Mouse (Mus musculus) thymus, adult 18-20 months (tissue): ENCODE results near the gene Zmynd15.
A peak's percentile ranks its signal among the peaks of the same experiment; 100 is the strongest.

Experiments
- DNase-seq, 2 experiments: peaks; one replicate each; pipeline ENCODE4 v3.0.0; 2022; ENCODE audit warnings: mixed read lengths in 2 of 2

Gene Zmynd15

DNA sequence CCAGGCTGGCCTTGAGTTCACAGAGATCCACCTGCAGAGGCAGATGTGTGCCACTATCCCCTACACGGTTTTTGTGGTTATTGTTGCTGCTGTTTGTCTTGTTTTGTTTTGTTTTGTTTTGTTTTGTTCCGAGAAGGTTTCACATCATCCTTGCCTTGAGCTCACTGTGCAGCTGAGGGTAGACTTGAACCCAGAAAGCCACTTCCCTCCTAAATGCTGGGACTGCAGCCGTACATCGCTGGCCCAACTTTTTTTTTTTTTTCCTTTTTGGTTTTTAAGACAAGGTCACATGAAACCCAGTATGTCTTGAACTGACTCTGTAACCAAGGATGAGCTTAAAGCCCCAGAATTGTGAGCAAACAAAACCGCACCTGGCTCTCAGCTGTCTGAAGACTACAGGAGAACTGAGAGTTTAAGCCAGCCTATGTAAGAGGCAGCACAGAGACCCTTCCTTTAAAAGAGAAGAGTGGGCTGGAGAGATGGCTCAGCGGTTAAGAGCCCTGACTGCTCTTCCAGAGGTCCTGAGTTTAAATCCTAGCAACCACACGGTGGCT lies 47.8 kb downstream of the Zmynd15 start:
- DNase-seq, result peak in 1 of 2 experiments; percentile 60

DNA sequence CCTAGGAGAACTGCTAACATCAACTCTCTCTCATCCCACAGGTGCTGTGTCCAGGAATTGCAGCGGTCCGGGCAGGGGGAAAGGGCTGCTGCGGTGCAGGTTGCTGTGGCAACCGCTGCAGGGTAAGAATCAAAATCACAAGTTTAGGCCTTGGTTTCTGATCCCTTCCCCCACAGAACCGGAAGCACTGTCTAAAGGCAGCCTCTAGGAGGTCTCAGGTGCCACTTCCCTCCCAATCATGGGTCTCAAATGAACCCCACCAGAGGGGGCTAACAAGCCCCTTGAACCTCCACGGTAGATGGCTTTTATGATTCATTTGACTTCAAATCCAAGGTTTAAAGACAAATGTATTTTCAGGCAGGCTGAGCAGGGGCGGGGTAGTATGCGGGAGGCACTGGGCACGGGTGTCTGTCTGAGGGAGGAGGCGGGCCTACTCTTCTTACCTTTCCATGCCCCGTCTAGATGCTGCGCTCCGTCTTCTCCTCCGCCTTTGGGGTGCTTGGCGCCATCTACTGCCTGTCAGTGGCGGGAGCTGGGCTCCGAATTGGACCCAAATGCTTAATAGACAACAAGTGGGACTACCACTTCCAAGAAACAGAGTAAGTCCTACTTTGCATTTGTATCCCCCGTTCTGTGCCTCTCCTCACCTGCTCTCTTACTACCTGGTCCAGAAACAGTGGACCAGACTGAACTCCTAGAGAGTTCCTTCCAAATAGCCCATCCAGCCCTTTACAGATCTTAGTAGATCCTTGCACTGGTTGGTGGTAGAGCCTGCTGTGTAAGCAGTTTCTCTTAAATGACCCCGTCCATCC lies 50.7 kb downstream of the Zmynd15 start:
- DNase-seq, result peak in 1 of 2 experiments; percentile 39

DNA sequence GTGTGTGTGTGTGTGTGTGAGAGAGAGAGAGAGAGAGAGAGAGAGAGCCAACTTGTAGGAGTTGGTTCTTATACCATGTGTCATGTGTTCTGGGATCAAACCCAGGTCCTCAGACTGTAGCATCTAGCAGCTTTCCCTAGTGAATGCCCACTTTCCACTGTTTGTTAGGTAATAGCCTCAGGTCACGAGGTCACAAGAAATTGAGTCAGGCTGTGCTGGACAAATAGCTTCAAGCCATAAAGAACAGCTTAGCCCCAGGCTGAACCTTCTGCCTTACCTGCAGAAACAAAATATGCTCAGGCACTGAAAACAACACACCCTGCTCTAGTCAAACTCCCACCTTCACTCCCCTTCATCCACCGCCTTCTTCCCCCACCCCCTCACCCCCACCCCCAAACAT lies 52.0 kb downstream of the Zmynd15 start:
- DNase-seq, result no peak

DNA sequence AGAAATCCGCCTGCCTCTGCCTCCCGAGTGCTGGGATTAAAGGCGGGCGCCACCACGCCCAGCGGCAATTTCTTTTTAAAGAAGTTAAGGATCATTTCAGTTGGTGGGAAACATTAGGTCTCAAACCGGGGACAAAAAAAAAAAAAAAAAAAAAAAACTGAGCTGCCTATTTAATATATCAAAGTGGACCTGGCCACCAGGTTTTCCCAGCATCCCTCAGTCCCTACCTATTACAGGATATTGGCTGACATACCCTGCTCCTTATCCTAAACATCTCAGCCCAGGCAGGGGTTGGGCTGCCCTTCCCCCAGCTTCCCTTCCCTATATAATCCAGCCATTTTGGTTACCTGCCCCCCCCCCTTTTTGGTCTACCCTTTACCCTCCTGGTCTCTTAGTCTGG lies 52.6 kb downstream of the Zmynd15 start:
- no peak for DNase-seq

DNA sequence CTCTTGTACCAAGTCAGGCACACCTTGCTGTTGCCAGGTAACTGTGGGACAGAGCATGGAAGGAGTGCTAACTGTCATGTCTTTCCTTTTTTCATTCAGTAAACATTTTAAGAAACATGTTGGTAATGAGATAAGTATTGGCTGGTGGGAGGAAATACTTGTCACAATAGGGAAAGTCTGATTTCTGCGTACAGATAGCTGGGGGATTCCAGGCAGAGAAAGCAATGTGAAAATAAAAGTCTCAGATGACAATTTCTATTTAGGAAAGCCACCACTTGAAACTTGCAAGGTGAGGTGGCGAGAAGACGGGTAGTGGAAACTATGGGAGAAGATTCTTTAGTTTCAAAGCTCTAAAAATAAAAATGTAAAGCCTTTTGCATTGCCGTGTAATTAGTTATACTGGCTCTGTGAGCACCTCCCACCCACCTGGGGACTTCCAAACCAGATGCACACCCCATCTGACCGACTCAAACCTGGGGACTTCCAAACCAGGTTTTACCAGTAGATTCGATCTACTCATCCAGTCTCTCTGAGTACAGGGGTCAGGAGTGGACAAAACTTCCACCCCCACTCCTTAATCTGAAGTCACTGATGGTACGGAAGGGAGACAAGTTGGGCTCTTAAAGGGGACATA lies 53.6 kb downstream of the Zmynd15 start:
- DNase-seq, result no peak

DNA sequence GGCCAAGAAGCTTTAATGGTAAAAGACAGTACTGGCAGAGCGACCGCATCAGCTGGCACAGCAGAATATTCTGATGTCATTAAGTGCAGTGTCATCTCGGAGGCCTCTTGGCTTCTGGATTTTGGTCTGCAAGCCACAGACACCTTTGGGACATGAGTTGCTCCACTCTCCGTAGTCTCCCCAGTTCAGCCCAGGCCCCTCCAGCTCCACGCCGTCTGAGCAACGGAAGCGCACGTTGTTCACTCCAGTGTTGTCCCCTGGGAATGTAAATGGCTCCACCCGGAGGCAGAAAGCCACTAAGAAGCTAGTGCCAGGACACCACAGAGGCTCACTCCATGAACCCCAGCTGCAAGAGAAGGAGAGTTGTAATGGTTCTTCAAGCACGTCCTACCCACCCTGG lies 54.3 kb downstream of the Zmynd15 start:
- no peak for DNase-seq

DNA sequence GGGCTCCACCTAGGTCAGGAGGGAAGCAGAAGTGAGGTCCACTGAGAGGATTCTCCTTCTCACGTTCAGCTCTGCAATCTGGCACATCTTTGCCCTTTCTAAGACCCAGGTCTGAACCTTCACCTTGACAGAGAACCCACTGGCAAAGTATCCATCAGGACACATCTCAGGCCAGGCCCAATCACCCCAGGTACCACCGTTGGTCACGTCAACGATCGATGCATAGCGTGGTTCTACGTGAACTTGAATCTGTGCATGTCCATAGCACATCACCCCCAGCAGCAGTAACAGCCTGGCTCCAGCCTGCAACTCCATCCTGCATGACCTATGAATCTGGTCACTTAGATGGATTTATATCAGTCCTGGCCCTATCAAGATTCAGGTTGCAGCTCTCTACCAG lies 55.1 kb downstream of the Zmynd15 start, which contains the start of gene Vmo1:
Gene Vmo1 (minus strand): TSS at position 329 of the 400 bp plus-strand sequence.
- no peak for DNase-seq
